Mouse (Mus musculus): ENCODE measurements around the gene Adam1a. TPM values are rescaled to one million over a fixed set of nuclear protein-coding genes. Genes with fewer than 3 reads are reported as not detected.
"Not testable (repeated sequence)": the region's sequence is repeated elsewhere in the genome, so short reads cannot be mapped to it uniquely, and the experiment has no call there.

Adam1a gene
- polyA plus RNA-seq, 1 experiment from 2014 or later: 3.7 TPM

DNA sequence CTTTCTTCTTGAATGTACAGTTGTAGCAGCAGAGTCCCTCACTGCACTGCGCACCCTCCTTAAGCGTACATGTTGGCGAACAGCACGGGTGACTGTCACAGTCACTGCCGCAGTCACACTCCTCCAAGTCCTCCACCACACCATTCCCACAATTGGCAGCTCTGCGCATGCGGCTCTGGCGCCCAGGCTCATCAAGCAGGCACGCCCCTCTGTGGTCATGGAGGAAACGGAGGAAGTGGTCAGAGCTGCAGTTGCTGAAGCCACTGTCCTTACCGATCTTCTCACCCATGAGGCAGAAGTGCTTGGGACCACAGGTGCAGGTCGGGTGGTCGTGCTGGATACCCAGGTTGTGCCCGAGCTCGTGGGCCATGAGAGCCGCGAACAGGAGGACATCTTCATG is 25.5 kb downstream of the Adam1a start:
- WGBS: 96% methylated on average over 11 of the region's 17 CpGs

DNA sequence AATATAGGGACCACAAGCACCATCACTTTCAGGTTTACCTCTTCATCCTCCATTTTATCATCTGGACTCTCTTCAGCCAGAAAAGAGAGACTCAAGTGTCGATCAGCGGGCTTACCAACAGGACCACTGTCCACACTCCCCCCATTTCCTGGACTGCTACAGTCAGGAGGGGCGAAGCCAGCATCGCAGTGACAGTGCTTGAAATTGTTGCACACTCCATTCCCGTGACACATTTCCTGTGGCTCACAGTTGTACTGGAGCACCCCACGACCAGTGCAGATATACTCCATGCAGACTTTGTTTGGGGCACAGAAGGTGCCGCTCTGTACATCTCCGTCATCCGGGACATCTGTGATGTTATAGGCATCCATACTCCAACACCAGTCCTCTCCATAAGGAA is 26.3 kb downstream of the Adam1a start:
- no peak for ATAC-seq (replicated peaks)
- Histone ChIP-seq H3K4me1 (no peaks in the 10 kb centered on the region), H3K9me3 (no peaks in the 10 kb centered on the region), H3K36me3 (peaks cover 33% of the 10 kb centered on the region), H3K27me3 (no peaks in the 10 kb centered on the region), H3K27ac (replicated peaks) (no peak overlapping the region), H3K9ac (replicated peaks) (no peak overlapping the region), H3K4me3 (no peak overlapping the region), H3K4me2 (replicated peaks) (no peak overlapping the region)
- 93% methylated on average over 9 of the region's 9 CpGs for WGBS

More for the DNA sequence above, 25.5 kb downstream of the Adam1a start:
- H3K9me3 ChIP-seq; H3K4me1 ChIP-seq; H3K27me3 ChIP-seq; H3K9ac ChIP-seq (replicated peaks); H3K4me3 ChIP-seq; H3K4me2 ChIP-seq (replicated peaks); H3K27ac ChIP-seq (replicated peaks); ATAC-seq (replicated peaks): not testable (repeated sequence)
- peaks cover 41% of the 10 kb centered on the region for H3K36me3 ChIP-seq

DNA sequence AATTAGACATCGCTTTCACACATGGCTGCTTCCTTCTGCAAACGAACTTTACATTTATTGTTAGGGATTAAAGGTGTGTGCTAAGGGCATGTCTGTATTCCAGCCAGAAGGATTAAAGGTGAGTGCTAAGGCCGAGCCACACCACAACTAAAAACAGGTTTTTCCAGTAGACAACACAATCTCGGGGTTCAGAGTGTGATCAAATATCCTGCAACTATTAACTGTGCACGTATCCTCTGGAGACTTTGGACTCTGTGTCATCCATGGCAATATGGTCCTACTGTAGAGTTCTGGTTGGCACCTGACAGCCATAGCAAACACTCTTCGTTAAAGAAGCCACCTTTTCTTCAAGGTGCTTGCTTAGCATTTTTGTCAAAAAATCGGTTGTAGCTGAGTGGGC is 35.3 kb downstream of the Adam1a start:
- H3K4me2 ChIP-seq (replicated peaks): no peak overlapping the region
- no peaks in the 10 kb centered on the region for H3K4me1 ChIP-seq
- 80% methylated on average over 7 of the region's 7 CpGs for WGBS
- no peak overlapping the region for H3K4me3 ChIP-seq
- no peak overlapping the region for H3K9ac ChIP-seq (replicated peaks)
- no peaks in the 10 kb centered on the region for H3K36me3 ChIP-seq
- ATAC-seq (replicated peaks): no peak
- no peak overlapping the region for H3K27ac ChIP-seq (replicated peaks)
- no peaks in the 10 kb centered on the region for H3K9me3 ChIP-seq
- no peaks in the 10 kb centered on the region for H3K27me3 ChIP-seq

DNA sequence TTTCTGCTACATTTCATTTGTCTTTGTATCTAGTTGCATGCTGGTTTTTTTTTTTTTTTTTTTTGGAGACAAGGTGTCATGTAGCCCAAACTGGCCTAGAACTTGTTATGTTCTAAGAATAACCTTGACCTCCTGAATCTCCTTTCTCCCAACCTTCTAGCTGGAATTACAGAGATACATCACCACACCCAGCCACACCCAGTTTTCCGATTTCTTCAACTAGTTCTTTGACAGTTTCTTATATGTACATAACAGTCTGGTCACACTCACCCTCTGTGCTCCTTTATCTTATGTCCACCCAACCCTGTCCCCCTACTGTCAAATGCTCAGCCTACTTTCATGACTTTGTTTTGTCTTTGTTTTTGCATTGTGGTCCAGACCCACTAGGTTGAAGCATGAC is 38.4 kb downstream of the Adam1a start:
- Histone ChIP-seq H3K9ac (replicated peaks) (no peak overlapping the region), H3K4me1 (no peaks in the 10 kb centered on the region), H3K27ac (replicated peaks) (no peak overlapping the region), H3K4me3 (no peak overlapping the region), H3K27me3 (no peaks in the 10 kb centered on the region), H3K4me2 (replicated peaks) (no peak overlapping the region), H3K36me3 (no peaks in the 10 kb centered on the region), H3K9me3 (no peaks in the 10 kb centered on the region)
- no peak for ATAC-seq (replicated peaks)
- 100% methylated on average over 1 of the region's 1 CpGs for WGBS

DNA sequence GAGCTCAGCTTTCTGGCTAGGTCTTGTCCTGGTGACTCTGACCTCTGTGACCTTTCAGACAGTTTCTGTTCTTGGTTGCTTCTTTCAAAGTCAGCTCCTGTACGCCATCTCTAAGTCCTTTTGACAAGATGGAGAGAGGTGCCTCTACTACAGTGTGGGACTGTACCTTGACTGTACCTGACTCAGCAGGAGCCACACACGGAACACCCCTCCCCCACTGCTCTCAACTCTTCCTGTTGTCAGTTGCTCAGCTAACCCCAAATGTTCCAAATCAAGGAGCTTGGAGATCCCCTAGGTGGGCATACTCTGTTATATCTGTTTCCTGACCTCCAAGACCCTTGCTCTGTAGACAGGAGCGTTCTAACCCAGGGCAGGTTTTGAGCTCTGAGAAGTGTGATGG is 42.1 kb downstream of the Adam1a start, which contains the start of gene Adam1b:
Adam1b (minus strand) TSS at position 205 of the 400 bp plus-strand sequence.
- H3K4me3 ChIP-seq: no peak within 1 kb of the TSS
- H3K9ac ChIP-seq (replicated peaks): no peak within 1 kb of the TSS
- H3K4me1 ChIP-seq: no peaks in the 10 kb centered on the region
- no peaks in the 10 kb centered on the region for H3K36me3 ChIP-seq
- H3K27me3 ChIP-seq: no peaks in the 10 kb centered on the region
- no peak within 1 kb of the TSS for H3K4me2 ChIP-seq (replicated peaks)
- H3K9me3 ChIP-seq: no peaks in the 10 kb centered on the region
- ATAC-seq (replicated peaks): no peak
- H3K27ac ChIP-seq (replicated peaks): no peak within 1 kb of the TSS
- WGBS: 91% methylated on average over 3 of the region's 3 CpGs

DNA sequence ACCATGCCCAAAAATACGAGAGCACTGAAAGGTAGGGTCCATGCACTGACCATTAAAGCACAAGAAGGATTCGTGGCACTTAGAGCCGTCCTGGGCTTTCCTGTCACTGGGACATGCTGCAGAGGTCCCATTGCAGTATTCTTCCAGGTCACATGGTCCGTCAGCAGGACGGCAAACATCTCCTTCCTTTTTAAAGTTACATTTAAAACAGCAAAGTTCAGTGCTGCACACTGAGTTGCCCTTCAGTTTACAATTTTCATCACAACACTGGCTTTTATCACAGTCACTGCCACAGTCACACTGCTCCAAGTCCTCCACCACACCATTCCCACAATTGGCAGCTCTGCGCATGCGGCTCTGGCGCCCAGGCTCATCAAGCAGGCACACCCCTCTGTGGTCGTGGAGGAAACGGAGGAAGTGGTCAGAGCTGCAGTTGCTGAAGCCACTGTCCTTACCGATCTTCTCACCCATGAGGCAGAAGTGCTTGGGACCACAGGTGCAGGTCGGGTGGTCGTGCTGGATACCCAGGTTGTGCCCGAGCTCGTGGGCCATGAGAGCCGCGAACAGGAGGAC is 43.8 kb downstream of the Adam1a start:
- not testable (repeated sequence) for ATAC-seq (replicated peaks); H3K27ac ChIP-seq (replicated peaks); H3K9me3 ChIP-seq; H3K4me1 ChIP-seq; H3K9ac ChIP-seq (replicated peaks); H3K27me3 ChIP-seq; H3K4me3 ChIP-seq; H3K36me3 ChIP-seq; H3K4me2 ChIP-seq (replicated peaks)
- WGBS: 84% methylated on average over 11 of the region's 17 CpGs

DNA sequence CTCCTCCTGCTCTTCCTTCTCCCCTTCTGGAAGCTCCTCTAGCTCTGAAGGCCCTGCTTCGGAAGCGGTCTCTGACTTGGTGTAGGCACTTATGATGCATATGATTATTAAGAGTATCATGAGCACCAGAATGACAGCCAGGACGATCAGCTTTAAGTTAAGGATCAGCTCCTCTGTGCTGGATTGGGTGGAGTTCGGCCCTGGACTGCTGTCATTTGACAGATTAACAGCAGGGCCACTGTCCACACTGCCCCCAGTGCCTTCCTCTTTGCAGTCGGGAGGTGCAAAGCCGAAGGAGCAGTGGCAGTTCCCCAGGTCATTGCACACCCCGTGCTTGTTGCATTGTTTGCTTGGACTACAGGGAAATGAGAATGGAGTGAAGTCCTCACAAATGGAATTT is 44.6 kb downstream of the Adam1a start:
- Histone ChIP-seq H3K36me3 (no peaks in the 10 kb centered on the region), H3K4me3 (no peak overlapping the region), H3K4me1 (no peaks in the 10 kb centered on the region), H3K4me2 (replicated peaks) (no peak overlapping the region), H3K9ac (replicated peaks) (no peak overlapping the region), H3K27ac (replicated peaks) (no peak overlapping the region), H3K27me3 (no peaks in the 10 kb centered on the region), H3K9me3 (no peaks in the 10 kb centered on the region)
- WGBS: 76% methylated on average over 7 of the region's 7 CpGs
- ATAC-seq (replicated peaks): no peak

DNA sequence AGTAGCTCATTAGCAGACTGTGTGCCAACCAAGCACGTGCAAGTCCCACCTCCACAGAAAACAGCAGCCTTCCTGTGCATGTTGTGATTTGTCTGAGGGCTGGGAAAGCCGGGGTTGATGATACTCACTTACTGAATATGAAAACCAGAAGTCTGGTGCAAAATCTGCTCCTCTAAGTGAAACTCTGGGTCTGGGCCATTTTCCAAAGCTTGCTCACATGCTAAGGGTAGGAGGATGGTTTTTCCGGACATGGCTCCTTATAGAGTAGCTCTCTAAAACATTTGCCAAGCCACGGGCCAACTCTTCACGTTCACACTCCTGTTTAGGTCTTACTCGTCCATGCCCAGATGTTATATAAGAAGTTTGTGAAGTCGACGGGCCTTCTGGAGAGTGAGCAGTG is 52.0 kb downstream of the Adam1a start:
- H3K9ac ChIP-seq (replicated peaks): no peak overlapping the region
- 78% methylated on average over 8 of the region's 8 CpGs for WGBS

DNA sequence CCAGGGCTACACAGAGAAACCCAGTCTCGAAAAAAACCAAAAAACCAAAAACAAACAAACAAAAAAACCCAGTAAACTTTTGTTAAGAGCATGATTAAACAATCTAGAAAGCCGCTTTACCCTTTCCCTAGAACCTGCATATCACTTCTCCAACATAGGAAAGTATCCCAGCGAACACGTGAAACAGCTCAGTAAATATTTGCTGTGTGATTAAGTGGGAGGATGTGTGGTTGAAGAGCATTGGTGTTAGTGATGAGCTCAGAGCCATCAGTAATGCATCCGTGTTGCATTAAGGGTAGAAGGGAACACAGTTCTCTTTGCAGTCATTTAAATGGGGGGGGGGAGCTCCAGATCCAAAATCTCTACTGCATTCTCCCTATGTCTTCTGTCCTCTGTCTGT is 60.5 kb downstream of the Adam1a start:
- Histone ChIP-seq H3K4me1 (no peaks in the 10 kb centered on the region), H3K27ac (replicated peaks) (no peak overlapping the region), H3K4me2 (replicated peaks) (no peak overlapping the region), H3K27me3 (no peaks in the 10 kb centered on the region), H3K9me3 (no peaks in the 10 kb centered on the region), H3K36me3 (no peaks in the 10 kb centered on the region), H3K9ac (replicated peaks) (no peak overlapping the region), H3K4me3 (no peak overlapping the region)
- 83% methylated on average over 5 of the region's 5 CpGs for WGBS
- no peak for ATAC-seq (replicated peaks)

More for the DNA sequence above, 52.0 kb downstream of the Adam1a start:
- Histone ChIP-seq H3K4me2 (replicated peaks) (no peak overlapping the region), H3K4me1 (no peaks in the 10 kb centered on the region), H3K27me3 (no peaks in the 10 kb centered on the region), H3K36me3 (no peaks in the 10 kb centered on the region), H3K4me3 (no peak overlapping the region), H3K9me3 (no peaks in the 10 kb centered on the region), H3K27ac (replicated peaks) (no peak overlapping the region)
- ATAC-seq (replicated peaks): no peak

DNA sequence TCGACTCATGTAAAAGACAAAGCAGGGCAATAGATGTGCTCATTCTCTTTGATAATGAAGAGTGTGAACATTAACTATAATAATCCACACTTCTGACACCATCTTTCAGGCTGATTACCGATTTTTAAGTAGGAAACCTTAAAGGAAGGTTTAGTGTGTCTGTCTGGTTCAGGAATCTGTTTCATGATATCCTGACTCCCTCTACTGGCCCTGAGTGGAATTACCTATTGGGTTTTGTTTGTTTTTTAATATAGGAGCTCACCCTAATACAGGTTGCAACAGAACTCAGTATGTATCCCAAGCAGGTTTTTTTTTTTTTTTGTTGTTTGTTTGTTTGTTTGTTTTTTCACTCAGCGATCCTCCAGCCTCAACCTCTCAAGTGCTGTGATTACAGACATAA is 67.6 kb downstream of the Adam1a start:
- H3K4me2 ChIP-seq (replicated peaks): no peak overlapping the region
- no peaks in the 10 kb centered on the region for H3K9me3 ChIP-seq
- no peak for ATAC-seq (replicated peaks)
- H3K36me3 ChIP-seq: no peaks in the 10 kb centered on the region
- H3K27me3 ChIP-seq: no peaks in the 10 kb centered on the region
- H3K4me1 ChIP-seq: no peaks in the 10 kb centered on the region
- H3K27ac ChIP-seq (replicated peaks): no peak overlapping the region
- H3K9ac ChIP-seq (replicated peaks): no peak overlapping the region
- H3K4me3 ChIP-seq: no peak overlapping the region
- WGBS: 38% methylated on average over 3 of the region's 3 CpGs

DNA sequence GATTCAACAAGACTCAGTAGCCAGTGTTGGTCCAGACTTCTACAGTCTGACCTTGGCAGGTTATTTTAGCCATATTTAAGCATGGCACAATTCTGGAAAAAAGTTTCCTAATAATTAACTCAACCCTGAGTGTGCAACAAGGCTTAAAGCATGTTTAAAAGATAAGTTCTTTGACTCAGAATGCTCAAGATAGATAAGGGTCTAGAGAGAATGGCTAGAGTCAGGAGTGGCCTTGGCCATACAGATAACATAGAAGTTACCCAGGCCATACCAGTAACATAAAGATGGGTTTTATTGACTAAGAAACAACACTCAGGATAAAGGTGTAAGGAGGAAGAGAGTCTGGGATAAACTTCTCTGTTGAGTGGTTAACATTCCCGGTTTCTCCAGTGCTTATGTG is 69.2 kb downstream of the Adam1a start:
- H3K4me3 ChIP-seq: no peak overlapping the region
- no peak overlapping the region for H3K9ac ChIP-seq (replicated peaks)
- H3K27ac ChIP-seq (replicated peaks): no peak overlapping the region
- 91% methylated on average over 1 of the region's 1 CpGs for WGBS
- no peaks in the 10 kb centered on the region for H3K27me3 ChIP-seq
- no peaks in the 10 kb centered on the region for H3K4me1 ChIP-seq
- H3K4me2 ChIP-seq (replicated peaks): no peak overlapping the region
- H3K36me3 ChIP-seq: no peaks in the 10 kb centered on the region
- no peak for ATAC-seq (replicated peaks)
- H3K9me3 ChIP-seq: no peaks in the 10 kb centered on the region

DNA sequence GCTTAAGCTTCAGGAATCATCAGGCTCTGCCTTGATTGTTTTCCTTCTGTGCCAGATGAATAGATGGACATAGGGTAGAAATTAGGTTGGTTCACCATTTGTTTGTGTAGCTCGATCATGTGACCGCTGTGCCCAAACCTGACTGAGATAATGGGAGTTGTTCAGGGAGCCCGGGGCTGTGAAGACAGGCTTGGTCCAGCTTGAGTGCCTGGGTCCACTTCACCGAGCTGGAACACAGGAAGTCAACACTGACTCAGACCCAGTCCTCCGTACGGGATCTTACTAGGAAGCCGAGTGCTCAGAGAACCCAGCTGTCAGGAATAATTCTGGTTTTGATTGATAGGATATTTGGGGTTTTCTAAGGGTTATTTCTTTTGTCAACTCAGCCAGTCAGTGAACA is 70.7 kb downstream of the Adam1a start:
- WGBS: 67% methylated on average over 7 of the region's 7 CpGs
- H3K27ac ChIP-seq (replicated peaks): no peak overlapping the region
- no peak overlapping the region for H3K9ac ChIP-seq (replicated peaks)
- no peak for ATAC-seq (replicated peaks)
- no peaks in the 10 kb centered on the region for H3K27me3 ChIP-seq
- no peaks in the 10 kb centered on the region for H3K36me3 ChIP-seq
- H3K4me3 ChIP-seq: no peak overlapping the region
- H3K4me2 ChIP-seq (replicated peaks): no peak overlapping the region
- no peaks in the 10 kb centered on the region for H3K9me3 ChIP-seq
- no peaks in the 10 kb centered on the region for H3K4me1 ChIP-seq

DNA sequence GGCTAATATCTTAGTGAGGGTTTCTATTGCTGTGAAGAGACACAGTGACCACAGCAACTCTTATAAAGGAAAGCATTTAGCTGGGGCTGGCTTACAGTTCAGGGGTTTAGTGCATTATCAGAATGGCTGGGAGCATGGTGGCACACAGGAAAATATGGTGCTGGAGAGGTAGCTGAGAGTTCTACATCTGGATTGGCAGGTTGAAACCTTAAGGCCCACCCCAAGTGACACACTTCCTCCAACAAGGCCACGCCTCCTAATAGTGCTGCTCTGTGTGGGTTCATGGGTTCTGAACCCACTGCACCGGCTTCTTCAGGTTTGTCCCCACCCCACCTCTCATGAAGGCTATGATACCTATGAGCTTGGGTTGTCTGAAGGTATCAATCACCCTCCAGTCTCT is 72.9 kb downstream of the Adam1a start:
- H3K27ac ChIP-seq (replicated peaks): no peak overlapping the region
- no peak for ATAC-seq (replicated peaks)
- no peaks in the 10 kb centered on the region for H3K4me1 ChIP-seq
- 80% methylated on average over 2 of the region's 2 CpGs for WGBS
- H3K27me3 ChIP-seq: no peaks in the 10 kb centered on the region
- H3K9ac ChIP-seq (replicated peaks): no peak overlapping the region
- no peak overlapping the region for H3K4me2 ChIP-seq (replicated peaks)
- no peak overlapping the region for H3K4me3 ChIP-seq
- no peaks in the 10 kb centered on the region for H3K9me3 ChIP-seq
- H3K36me3 ChIP-seq: no peaks in the 10 kb centered on the region

Data from forebrain, embryonic 15.5 days (tissue).